Mouse (Mus musculus): ENCODE data around the gene Txn1. TPM values are rescaled to one million over a fixed set of nuclear protein-coding genes. Genes with fewer than 3 reads are reported as not detected.

Gene Txn1
- total RNA-seq, 2 experiments from 2014 or later = 171 to 179 TPM

DNA sequence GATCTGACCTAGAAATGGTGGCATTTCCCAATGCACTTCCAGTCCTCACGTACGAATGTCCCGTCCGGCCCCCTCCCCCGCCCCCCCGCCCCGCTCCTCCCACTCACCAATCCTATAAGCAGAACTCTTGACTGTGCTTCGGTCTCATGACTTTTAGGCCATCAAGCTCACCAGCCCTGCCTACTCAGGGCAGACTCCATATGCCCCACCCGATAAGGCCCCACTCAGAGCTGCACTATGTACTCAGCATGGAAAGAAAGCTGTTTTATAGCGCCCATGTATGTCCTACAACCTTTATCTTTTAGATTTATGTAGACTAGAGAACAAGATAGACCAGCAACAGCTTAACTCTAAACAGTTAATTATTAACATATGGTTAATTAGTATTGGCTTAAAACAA lies 9.2 kb downstream of the Txn1 start:
- no peak for DNase-seq (ENCODE audit: low spot score in 2 of 2)

DNA sequence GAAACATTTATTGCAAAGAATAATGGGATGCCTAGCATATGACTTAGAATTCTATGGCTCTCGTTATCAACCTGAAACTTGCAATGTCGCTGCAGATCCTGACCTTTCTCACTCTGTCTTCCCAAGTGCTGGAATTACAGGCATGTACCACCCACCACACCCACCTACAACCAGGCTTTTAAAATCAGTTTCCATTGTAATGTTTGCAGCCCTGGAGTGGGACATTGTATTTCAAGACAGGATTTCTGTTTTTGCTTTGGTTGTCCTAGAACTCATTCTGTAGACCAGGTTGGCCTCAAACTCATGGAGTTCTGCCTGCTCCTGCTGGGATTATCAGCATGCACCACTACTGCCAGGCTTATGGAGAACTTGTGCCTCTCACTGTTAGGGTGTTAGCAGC lies 13.3 kb downstream of the Txn1 start:
- no peak for DNase-seq (ENCODE audit: low spot score in 2 of 2)

DNA sequence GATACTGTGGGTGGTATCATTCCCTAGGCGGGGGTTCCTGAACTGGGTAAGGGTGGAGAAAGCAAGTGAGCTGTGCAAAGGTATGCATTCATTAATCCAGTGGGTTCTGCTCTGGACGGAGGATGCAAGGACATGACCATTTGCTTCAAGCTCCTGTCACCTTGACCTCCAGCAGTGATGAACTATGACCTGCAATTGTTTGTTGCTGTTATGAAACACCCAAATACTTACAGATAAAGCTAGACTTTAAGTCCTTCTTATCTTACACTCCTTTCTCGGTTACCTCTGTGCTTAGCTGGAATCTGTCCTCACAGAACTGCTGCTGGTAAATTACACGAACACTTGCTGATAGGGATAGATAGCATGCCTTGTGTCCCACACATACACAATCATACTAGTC lies 15.6 kb downstream of the Txn1 start:
- DNase-seq (ENCODE audit: low spot score in 2 of 2) = no peak

DNA sequence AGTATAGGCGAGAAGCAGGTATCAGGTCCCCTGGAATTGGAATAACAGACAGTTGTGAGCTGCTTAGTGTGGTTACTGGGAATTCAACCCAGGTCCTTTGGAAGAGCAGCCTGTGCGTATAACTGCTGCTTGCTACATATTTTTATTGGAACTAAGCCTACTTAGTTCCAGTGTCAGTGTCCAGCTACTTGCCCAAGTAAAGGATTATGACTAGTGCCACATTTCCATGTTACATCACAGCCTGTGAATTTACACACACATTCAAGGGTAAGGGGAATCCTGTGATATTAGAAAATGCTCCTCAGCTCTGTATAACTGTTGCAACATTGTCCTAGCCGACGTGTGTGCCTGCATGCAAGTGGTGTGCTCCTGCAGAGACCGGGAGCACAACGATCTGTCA lies 18.9 kb downstream of the Txn1 start:
- DNase-seq (ENCODE audit: low spot score in 2 of 2) = no peak

DNA sequence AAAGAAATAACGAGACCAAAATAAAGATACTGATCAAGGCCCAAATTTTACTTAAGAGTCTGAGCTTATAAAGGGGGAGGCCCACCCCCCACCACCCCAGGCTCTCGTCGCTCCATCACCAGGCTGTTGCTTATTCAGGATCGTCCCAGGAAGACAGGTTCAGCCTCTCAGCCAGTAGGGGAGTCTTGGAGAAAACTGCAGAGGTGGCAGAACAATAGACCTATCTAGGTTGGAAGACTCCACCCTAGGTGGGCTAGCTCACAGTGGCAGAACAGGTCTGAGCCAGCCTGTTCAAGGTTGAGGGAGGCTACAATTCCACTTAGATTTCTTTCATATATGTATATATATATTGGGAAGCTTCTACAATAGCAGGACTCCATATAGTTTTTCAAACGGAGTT lies 22.0 kb downstream of the Txn1 start:
- no peak for DNase-seq (ENCODE audit: low spot score in 2 of 2)

DNA sequence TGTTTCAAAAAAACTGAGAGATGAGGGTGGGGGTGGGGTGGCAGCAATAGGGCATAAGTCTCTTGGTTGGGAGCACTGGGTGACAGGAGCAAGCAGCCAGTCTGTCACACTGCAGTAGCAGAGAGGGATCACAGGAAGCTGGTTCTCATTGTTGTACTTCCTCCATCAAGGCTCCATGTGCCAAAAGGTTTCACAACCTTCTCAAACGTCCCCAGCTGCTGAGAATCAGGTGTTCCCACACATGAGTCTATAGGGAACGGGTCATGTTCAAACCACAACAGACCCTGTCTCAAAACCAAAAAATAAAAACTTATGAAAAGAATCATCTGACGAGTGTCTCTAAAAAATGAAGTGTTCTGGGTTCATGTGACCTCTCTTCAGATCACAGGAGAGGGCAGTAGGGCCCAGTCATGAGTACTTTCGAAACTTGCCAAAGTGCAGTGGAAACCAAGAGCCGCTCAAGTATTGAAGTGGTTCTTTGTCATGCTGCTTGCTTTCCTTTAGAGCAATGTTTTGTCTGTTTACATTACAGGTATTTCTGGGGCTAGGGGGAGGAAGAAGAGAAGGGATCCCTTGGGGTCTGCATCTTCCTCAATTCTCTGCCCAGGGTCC lies 25.5 kb downstream of the Txn1 start:
- DNase-seq (ENCODE audit: low spot score in 2 of 2) = no peak

DNA sequence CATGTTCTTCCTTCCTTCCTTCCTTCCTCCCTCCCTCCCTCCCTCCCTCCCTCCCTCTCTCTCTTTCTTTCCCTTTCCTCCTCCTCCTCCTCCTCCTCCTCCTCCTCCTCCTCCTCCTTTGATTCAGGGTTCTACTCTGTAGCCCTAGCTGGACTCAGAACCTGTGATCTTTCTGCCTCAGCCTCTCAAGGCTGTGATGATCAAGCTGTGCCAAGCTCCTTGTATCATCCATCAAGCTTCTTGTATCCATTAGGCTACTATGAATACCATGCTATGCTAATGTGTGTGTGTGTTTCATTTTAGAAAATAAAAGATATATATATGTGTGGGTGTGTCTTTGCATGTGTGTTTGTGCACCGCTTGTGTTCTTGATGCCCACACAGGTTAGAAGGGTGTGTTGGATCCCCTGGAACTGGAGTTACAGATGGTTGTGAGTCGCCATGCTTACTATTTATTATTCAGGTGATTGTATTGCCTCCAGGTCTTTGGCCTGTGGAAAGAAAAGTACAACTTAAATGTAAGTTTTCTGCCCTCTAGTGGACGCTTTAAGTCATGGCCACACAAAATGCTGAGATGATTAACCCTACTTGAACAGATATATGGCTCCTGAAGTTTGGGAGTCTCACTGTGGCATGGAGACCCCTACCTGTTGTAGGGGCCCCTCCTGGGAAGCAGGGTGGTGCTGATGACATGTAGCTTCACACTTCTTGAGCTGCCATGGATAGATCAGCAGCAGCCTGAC lies 28.6 kb downstream of the Txn1 start:
- no peak for DNase-seq (ENCODE audit: low spot score in 2 of 2)

DNA sequence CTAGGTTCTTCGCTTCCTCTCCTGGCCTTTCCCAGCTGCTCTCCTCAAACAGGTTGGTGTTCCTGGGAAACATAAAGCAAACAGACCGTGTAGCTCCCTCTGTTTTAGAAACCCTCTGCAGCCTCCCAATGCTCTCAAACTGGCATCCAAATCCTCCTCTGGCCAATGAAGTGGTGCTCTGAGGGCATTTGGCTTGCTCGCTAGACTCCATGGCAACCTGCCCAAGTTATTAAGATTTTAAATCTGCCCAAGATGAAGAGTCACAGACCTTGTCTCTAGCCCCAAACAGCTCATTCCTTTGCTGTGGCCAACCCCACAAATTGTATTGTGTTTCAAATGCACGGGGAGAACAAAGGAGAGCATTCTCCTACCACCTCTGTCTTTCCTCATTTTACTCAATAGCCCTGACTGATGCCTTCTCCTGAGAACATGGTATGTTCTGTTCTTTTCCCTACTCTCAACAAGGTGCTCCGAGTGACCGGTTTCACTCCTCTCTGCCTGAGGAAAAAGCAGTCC lies 31.6 kb downstream of the Txn1 start:
- DNase-seq (ENCODE audit: low spot score in 2 of 2) = no peak

DNA sequence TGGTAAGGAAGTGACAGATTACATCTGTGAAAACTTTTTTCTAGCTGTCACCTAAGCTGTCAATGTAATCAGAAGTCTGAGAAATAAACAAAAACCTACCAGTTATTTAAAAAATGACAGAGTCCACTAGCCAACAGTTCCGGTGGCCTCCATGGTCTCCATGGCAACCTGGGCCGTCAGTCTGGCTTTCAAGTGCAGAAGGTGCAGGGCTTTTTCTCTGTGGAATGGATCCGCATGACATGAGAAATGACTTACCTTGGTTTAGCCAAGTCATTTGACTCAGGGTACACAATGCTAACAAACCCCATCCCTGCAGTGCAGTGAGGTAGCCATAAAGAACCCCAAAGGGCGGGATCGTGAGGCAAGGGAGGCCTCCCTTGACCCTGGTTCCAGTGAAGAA lies 34.0 kb downstream of the Txn1 start:
- no peak for DNase-seq (ENCODE audit: low spot score in 2 of 2)

DNA sequence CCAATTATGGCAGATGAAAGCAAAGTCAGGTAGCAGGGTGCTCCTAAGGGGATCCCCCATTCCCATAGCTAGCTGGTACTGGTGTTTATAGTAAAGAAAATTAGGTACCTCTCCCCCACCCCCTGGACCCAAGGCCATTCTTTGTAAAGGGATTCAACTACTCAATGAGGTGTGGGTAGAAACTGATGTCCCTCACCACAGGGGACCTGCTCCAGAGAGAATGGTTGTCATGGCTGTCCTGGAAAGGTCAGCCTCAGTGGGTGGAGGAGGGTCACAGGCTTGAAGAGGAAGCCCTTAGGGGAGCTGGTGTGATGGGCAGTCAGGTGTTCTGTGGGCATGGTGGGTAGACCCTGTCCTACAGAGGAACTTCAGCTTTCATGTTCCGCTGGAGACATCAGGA lies 35.7 kb downstream of the Txn1 start:
- DNase-seq (ENCODE audit: low spot score in 2 of 2) = no peak

DNA sequence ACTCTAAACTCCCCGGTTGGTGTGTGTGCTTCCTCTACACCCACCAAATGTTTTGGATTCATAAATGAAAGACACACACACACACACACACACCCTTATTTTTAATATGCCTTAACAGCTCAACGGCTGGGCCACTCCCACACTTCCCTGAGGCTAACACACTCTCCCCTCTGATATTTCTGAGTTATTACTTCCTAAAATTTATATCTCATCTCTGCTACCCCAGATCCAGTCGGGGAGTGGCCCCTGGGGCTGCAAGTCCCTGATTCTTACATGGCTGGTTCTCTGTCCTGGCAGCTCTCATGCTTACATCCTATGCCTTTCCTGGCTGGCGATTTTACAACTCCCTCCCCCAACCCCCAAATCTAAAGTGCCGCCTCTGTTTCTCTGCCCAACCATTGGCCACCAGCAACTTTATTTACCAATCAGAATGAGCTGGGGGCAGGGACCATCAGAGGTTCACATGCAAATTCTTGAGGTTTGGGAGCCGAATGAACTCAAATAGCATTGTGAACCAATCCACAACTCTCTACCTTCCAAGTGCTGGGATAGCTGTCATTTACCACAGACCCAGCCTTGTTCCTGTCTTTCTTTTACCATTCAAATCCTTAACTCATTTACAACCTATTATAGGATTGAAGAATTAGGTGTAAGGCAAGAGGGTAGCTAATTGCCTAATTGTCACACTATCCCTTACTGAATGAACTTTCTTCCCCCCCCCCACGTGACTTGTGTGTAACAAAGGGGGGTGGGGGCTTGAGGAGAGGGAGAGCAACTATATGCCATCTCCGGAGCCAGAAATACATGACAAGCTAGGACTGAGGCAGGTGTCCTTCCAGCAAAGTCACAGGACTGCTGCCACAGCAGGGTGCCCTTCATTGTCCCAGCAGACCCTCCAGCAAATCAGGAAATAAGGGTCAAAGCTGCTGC lies 36.5 kb downstream of the Txn1 start:
- no peak for DNase-seq (ENCODE audit: low spot score in 2 of 2)

DNA sequence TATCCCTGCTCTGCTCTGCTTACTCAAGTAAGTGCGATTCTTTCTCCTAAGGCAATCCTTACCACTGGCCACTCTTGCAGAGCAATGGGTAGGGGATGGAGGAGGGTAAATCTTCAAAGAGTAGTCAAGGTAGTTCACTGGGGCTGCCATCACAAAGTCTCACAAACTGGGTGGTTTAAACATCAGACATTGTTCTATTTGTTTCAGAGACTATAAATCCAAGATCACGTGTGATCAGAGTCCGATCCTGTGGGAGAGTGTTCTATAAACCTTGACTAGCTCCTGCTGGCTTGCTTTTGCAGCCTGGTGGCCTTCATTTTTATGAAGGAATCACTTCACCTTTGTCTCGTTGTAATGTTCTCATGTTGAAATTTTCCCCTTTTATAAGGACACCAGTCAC lies 39.5 kb downstream of the Txn1 start:
- no peak for DNase-seq (ENCODE audit: low spot score in 2 of 2)

DNA sequence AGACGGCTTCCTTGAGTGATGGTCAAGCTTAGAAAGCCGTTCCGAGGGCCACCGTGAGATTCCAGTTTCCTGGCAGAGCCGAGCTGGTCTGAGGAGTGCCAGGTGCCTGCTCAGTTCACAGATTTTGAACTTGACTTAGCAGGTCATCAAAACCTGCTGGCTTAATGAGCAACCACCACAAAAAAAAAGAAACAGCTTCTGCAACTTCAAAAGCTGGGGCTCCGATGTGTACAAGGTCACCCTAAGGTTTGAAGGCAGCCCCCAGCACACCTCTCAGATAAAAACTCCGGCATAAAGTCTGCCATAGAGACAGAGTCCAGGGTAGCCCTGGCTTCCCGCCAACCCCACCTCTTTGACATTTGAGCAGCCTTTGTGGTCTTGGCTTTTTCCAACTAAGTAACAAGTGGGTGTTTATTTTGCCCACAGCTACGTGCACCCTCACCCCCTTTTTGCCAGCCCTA lies 40.0 kb downstream of the Txn1 start, which contains the start of gene D630039A03Rik:
D630039A03Rik (minus strand) TSS at position 97 of the 461 bp plus-strand sequence.
- DNase-seq (ENCODE audit: low spot score in 2 of 2) = no peak

DNA sequence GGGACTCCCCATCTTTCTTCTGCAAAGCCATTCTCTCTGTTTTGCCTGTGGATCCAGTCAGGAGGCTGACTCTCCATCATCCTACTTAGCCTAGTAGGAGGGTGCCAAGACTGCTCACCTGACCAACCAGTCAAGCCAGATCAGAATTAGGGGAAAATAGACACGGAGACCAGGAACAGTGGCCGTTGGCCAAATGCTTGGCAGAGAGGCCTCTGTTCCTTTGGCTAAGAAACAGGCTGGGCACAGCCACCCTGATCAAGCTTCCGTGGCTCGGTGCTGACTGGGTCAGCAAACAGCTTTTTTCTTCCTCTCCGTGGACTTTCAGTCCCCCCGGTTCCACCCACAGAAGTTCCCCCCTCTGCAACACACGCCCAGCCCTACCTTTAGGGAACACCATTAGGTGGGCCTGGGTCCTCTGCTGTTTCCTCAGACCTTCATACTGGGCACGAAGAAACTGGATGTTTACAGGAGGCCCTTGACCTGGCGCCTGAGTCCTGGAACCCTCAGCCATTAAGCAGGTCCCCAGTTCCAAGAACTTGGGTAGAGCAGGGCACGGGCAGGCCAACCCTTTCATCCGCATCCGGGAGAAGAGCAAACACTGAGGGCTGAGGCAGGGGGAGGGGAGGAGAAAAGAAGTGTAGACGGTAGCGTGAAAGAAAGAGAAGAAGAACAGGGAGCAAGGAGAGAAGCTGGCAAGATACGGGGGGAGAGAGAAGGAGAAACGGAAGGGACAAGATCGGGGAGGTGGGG lies 40.8 kb downstream of the Txn1 start:
- DNase-seq (ENCODE audit: low spot score in 2 of 2) = no peak

DNA sequence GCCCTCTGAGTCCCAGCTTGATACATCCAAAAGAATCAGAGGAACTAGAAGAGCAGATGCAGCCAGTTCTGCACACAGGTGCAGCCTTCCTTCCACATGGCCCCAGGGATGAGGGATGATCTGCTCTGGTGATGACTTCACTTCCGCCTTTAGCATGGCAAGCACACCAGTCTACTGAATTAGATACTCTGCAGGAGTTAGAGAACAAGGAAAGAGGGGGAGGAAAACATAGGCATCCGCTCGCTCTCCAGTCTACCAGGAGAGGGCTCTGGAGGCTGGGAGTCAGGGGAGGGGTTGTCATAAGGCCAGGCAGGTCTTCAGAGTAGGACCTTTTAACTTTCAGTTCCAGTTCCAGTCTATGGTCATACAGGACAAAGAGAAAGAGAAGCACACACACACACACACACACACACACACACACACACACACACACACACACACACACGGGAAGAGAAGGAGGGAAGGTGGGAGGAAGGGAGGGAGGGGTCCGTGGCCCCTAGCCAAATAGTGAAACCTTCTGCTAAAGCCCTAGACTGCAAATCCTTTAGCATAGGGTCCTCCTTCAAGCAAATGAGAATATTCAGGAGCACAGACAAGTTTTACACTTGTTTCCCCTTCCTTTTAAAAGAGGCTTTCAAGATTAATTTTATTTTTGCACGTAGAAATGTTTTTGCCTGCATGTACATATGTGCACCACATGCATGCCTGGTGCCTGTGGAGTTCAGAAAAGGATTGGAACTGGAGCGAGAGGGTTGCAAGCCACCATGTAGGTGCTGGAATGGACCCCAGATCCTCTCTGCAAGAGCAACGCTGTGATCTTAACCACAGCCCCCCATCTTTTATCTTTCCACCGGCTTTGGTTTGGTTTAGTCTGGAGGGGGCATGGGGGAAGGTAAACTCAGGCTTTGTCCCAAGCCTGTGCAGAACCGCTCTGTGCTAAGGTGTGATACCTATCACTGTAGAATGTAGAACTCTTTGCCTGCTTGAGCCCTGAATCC lies 41.7 kb downstream of the Txn1 start:
- DNase-seq (ENCODE audit: low spot score in 2 of 2) = no peak

DNA sequence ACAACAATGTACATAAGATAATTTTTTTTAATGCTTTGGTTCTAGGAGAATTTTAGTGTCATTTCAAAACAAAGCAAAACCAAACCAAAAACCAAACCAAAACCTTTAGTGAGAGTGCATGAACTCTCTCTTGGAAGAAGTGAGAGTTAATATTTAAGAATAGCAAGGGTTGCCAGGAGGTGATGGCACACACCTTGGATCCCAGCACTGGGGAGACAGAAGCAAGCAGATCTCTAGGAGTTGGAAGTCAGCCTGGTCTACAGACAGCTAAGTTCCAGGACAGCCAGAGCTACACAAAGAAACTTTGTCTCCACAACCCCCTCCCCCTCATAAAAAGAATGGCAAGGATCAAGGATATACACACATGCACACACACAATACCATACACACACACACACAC lies 43.2 kb downstream of the Txn1 start:
- DNase-seq (ENCODE audit: low spot score in 2 of 2) = no peak

DNA sequence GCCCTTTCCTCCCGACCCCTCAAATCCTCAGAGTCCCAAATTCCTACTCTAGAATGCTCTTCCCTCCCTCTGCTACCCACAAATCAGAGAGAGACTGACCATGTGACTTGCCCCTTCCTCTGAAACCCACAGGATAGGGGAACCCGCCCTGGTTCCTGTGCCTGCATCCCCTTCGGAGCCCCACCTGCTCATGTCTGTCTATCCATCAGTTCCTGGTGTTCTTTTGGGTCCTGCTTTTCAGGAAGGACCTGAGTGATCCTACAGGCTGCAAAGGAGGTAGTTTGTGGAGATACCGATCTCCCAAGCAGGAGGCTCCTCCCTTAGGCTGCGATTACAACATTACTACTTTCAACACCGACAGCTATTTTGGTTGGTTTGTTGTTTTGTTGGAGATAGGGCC lies 47.4 kb downstream of the Txn1 start:
- DNase-seq (ENCODE audit: low spot score in 2 of 2) = no peak

DNA sequence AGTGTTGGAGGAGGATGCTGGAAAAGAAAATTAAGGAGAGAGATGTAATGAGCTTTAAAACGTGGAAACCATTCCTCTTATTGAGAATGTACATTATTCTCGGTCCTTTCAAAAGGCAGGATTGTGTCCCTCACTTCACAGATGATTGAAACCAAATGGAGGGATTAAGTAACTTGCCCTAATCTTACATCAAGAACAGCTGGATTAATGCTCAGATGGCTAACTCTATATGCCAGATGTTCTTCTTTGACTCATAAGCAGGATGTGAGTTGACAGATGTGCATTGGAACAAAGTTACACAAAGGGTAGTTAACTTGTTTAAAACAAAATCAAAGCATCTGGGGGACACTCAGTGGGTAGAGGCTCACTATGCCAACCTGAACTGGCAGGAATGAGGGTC lies 49.5 kb downstream of the Txn1 start:
- DNase-seq (ENCODE audit: low spot score in 2 of 2) = no peak

DNA sequence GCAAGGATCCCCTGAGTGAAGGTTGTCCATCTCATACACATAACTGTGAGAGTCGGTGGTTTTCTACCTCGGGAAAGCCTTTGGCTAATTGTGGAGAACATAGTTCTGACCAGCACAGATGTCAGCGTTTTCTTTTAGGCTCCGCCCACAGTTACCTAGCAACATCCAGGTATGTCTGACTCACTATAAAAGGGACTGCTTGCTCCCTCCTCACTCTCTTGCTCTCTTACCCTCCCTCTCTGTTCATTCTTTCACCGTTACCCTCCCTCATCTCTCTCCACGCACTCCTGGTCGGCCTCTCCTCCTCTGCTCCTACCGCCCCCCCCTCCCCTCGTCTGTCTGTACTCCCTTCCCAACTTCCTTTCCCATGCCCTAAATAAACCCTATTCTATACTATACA lies 51.6 kb downstream of the Txn1 start:
- no peak for DNase-seq (ENCODE audit: low spot score in 2 of 2)

DNA sequence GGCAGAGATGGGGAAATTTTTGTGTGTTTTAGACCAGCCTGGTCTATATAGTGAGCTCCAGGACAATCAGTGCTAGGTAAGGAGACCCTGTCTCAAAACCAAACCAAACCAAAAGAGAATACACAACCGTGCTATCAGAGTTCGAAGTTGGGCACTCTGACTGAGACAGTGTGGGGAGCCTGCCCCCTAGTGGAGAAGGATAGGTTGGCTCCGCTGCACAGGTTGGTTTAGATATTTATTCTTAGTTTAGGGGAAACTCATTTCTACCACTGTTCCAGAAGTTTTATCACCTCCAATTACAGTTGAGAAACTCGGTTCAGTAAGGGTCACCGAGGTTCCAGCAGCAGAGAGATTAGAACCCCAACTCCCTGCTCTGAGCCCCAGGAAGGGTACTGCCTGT lies 52.0 kb downstream of the Txn1 start:
- peak in 1 of 2 experiments; percentile 65 for DNase-seq (ENCODE audit: low spot score in 2 of 2)
